ENCODE assay signal across 8 mouse cellular contexts in the genomic region with DNA sequence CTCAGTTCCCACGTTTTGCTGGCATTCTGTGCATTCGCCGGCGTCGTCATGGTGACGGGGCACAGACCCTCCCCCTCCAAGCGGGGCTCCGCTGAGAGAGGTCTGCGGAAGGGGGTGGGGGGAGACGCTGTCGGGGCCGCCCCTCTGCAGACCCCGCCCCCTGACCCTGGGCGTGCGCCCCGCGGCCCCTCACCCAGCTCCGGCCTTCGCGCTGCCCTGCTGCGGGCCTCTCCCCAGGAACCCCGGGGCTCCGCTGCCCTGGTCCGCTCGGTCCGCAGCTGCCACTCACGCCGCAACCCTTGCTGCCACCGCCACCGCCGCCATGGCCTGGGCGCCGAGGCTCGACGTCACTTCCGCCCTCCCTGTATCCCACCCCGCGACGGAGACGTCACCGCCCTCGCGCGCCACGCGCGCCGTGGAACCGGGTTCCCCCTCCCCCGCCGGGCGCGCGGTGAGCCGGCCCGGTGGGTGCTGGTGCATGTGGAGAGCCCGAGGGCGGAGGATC. TPM values are rescaled to one million over a fixed set of nuclear protein-coding genes. Genes with fewer than 3 reads are reported as not detected.
A peak's percentile ranks its signal among the peaks of the same experiment; 100 is the strongest.
DNase-seq lines count a peak whose midpoint lies in the region; ATAC-seq and TF ChIP-seq lines count a peak whose summit lies in the region.

A gene (minus strand): TSS at position 364 of the 505 bp plus-strand sequence.

- peak within 1 kb of the TSS; percentile 83 for H3K4me2 ChIP-seq in forebrain, postnatal 0 days (ENCODE audit: low read depth)
- H3K4me2 ChIP-seq in lung, embryonic 16.5 days (ENCODE audit: low read depth, low read length), result peak within 1 kb of the TSS; percentile 78

- TF ChIP-seq CTCF in forebrain, postnatal 0 days (IDR thresholded peaks at IDR 0.05; ENCODE audit: low read depth), result no peak

- H3K27me3 ChIP-seq in forebrain, postnatal 0 days (ENCODE audit: insufficient read depth, low read length), result no peaks in the 10 kb centered on the region
- H3K27me3 ChIP-seq in lung, embryonic 16.5 days (ENCODE audit: control insufficient read depth, insufficient read depth, low read depth, low read length), result no peaks in the 10 kb centered on the region

- peaks cover 29% of the 10 kb centered on the region for H3K36me3 ChIP-seq in forebrain, postnatal 0 days (ENCODE audit: insufficient read depth)
- peaks cover 28% of the 10 kb centered on the region for H3K36me3 ChIP-seq in lung, embryonic 16.5 days (ENCODE audit: control insufficient read depth, insufficient read depth, low read length)

- intact Hi-C loops in heart, postnatal 36 days (cut with DNase I), result no loop called here

- ATAC-seq in forebrain, postnatal 0 days, result peak; percentile 86
- peak; percentile 74 for ATAC-seq in lung, embryonic 16.5 days (ENCODE audit: low read depth)

- WGBS in forebrain, postnatal 0 days, result under 1% methylated on average over 53 of the region's 58 CpGs
- 0% methylated on average over 38 of the region's 58 CpGs for WGBS in lung, embryonic 16.5 days

- H3K4me1 ChIP-seq in forebrain, postnatal 0 days (ENCODE audit: insufficient read depth), result peaks cover 13% of the 10 kb centered on the region; the same call in 1 of the 2 replicates
- H3K4me1 ChIP-seq in lung, embryonic 16.5 days (replicated peaks; ENCODE audit: control insufficient read depth, insufficient read depth, low read length), result peaks cover 36% of the 10 kb centered on the region

- DNase-seq in ES-CJ7 (ENCODE audit: low read depth, low spot score), result peak; percentile 90
- peak; percentile 88 to 92 for DNase-seq in cerebellum, adult 18-20 months
- DNase-seq in forebrain, postnatal 0 days, result peak; percentile 94
- peak; percentile 88 to 94 for DNase-seq in heart, postnatal 36 days
- DNase-seq in layer of hippocampus, adult 8-10 months (ENCODE audit: low spot score in 2 of 2), result peak; percentile 83 to 86
- peak; percentile 86 for DNase-seq in ovary, postnatal 36 days (ENCODE audit: low spot score)
- DNase-seq in thymus, postnatal 14 days, result peak; percentile 93

- no peaks in the 10 kb centered on the region for H3K9me3 ChIP-seq in forebrain, postnatal 0 days (ENCODE audit: low read length)
- H3K9me3 ChIP-seq in lung, embryonic 16.5 days (ENCODE audit: control insufficient read depth, low read length), result peaks cover 6% of the 10 kb centered on the region

- peak within 1 kb of the TSS; percentile 93 for H3K27ac ChIP-seq in forebrain, postnatal 0 days (ENCODE audit: low read depth, low read length)
- H3K27ac ChIP-seq in lung, embryonic 16.5 days (ENCODE audit: low read length), result peak within 1 kb of the TSS; percentile 91

- H3K4me3 ChIP-seq in forebrain, postnatal 0 days (ENCODE audit: low read depth, low read length), result peak within 1 kb of the TSS; percentile 83
- H3K4me3 ChIP-seq in lung, embryonic 16.5 days (ENCODE audit: low read length), result peak within 1 kb of the TSS; percentile 83

- H3K9ac ChIP-seq in forebrain, postnatal 0 days, result peak within 1 kb of the TSS; percentile 87
- H3K9ac ChIP-seq in lung, embryonic 16.5 days (ENCODE audit: low read length), result peak within 1 kb of the TSS; percentile 95

RNA-seq across cellular contexts. Expression of the gene that starts here (rescaled TPM):
- total RNA-seq in forebrain, postnatal 0 days (2014; rRNA removed), result 20.7 and 21.4 TPM in 2 replicates
- 15.7 and 19.0 TPM in 2 replicates for polyA plus RNA-seq in forebrain, postnatal 0 days (2015; fragmentation: Nextera tagmentation; extraction: Ambion mirVana)
- total RNA-seq in heart, postnatal 36 days (2021), result 10 to 100 TPM; 14.0 to 15.1 TPM
- total RNA-seq in layer of hippocampus, adult 8-10 months (2022), result 10 to 100 TPM; 34.8 to 44.1 (median 42.7) TPM
- 15.0 and 15.2 TPM in 2 replicates for polyA plus RNA-seq in lung, embryonic 16.5 days (2015; fragmentation: Nextera tagmentation; extraction: Ambion mirVana)

Comparison
In these comparisons a context has a peak if more than half of its experiments do, and no peak if none do; other contexts are left out.
1. Peak in every context shown above with its lines: DNase-seq, ATAC-seq, H3K4me3 ChIP-seq and H3K27ac ChIP-seq.